Mouse (Mus musculus) liver, postnatal 0 days (tissue): ENCODE results near the gene Calm1.

Experiments
- CTCF ChIP-seq: sonication (generic); IDR thresholded peaks from 2 replicates; pipeline ENCODE4 v1.5.1; 2016; ENCODE audit warnings: antibody characterized with exemption, low read depth
- EP300 ChIP-seq: IDR thresholded peaks from 2 replicates; pipeline ENCODE4 v1.6.1; 2016; ENCODE audit warnings: antibody characterized with exemption, low read depth, mild to moderate bottlenecking

DNA sequence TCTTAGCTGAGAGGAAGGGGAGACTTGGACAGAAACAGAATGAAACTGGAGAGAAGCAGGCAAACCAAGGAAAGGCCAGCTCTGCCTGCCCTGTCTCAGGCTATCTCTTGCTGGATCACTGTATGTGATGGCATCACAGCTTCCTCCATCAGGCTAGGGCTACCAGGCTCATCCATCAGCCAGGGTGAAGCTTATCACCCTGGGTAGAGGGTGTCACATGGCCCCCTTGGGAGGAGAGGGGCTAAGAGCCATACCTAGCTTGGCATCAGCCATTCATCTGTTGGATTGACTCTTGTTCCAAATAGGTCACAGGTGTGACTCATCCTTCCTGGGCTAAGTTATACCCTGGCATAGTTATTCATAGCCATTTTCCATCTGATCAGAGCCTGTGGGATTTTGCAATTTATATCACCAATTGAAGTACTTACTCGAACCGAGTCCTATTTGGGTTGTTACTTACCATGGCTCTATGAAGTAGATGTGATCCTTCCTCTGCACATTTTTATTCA, 56.3 kb downstream of the Calm1 start:
- TF ChIP-seq CTCF (no peak), EP300 (no peak)
